ENCODE assay signal across 37 mouse cellular contexts in genomic region chr14:30976222-30976621, GRCm38 (mm10). TPM values are rescaled to one million over a fixed set of nuclear protein-coding genes. Genes with fewer than 3 reads are reported as not detected.
DNase-seq lines count a peak whose midpoint lies in the region; ATAC-seq lines count a peak whose summit lies in the region.
"Had no signal": no experiment of that assay in that cellular context is flagged by ENCODE, and none has a peak within 500 bp of the region (broad histone marks: within the 10 kb centered on the region; RNA-seq: fewer than 3 reads in every experiment).

No protein-coding gene starts in this region.

- peaks cover 15% of the 10 kb centered on the region for H3K36me3 ChIP-seq in kidney, embryonic 16.5 days (ENCODE audit: insufficient read depth, low read length)
- no peaks in the 10 kb centered on the region for H3K36me3 ChIP-seq in liver, embryonic 16.5 days (ENCODE audit: control insufficient read depth, insufficient read depth)

- WGBS in kidney, embryonic 16.5 days = 76% methylated on average over 3 of the region's 3 CpGs
- 57% methylated on average over 3 of the region's 3 CpGs for WGBS in liver, embryonic 16.5 days (ENCODE audit: insufficient replicate concordance)

- H3K9me3 ChIP-seq in kidney, embryonic 16.5 days (ENCODE audit: low read length) = no peaks in the 10 kb centered on the region
- no peaks in the 10 kb centered on the region for H3K9me3 ChIP-seq in liver, embryonic 16.5 days (replicated peaks; ENCODE audit: control insufficient read depth, low read length)
- H3K9me3 ChIP-seq: forebrain, embryonic 12.5 days; heart, embryonic 13.5 days; midbrain, embryonic 15.5 days; neural tube, embryonic 15.5 days had no signal

- H3K27me3 ChIP-seq in kidney, embryonic 16.5 days (ENCODE audit: insufficient read depth, low read length) = no peaks in the 10 kb centered on the region
- no peaks in the 10 kb centered on the region for H3K27me3 ChIP-seq in liver, embryonic 16.5 days (ENCODE audit: control insufficient read depth, insufficient read depth, low read depth, low read length)
- H3K27me3 ChIP-seq: CH12.LX; forebrain, embryonic 12.5 days; heart, embryonic 13.5 days; midbrain, embryonic 15.5 days; neural tube, embryonic 15.5 days had no signal

- no peak overlapping the region for H3K27ac ChIP-seq in kidney, embryonic 16.5 days (ENCODE audit: low read length)
- 0 out of 2 replicates have a peak overlapping the region, but pooled peaks have one; percentile 10 for H3K27ac ChIP-seq in liver, embryonic 16.5 days (ENCODE audit: low read length)
- H3K27ac ChIP-seq: forebrain, embryonic 12.5 days; heart, embryonic 13.5 days; hindbrain, embryonic 14.5 days; macrophage; midbrain, embryonic 15.5 days; neural tube, embryonic 15.5 days; stomach, postnatal 0 days had no signal

- no peak overlapping the region for H3K4me2 ChIP-seq in kidney, embryonic 16.5 days (replicated peaks; ENCODE audit: low read depth, low read length)
- H3K4me2 ChIP-seq in liver, embryonic 16.5 days (ENCODE audit: low read depth, low read length) = no peak overlapping the region
- H3K4me2 ChIP-seq: forebrain, embryonic 12.5 days; heart, embryonic 13.5 days; hindbrain, embryonic 14.5 days; midbrain, embryonic 15.5 days; neural tube, embryonic 15.5 days had no signal

- H3K4me3 ChIP-seq in kidney, embryonic 16.5 days (ENCODE audit: low read length) = no peak overlapping the region
- no peak overlapping the region for H3K4me3 ChIP-seq in liver, embryonic 16.5 days (ENCODE audit: low read depth, low read length)
- H3K4me3 ChIP-seq: erythroblast, embryonic 14.5 days; forebrain, embryonic 12.5 days; heart, embryonic 13.5 days; midbrain, embryonic 15.5 days; neural tube, embryonic 15.5 days had no signal

- no peak overlapping the region for H3K9ac ChIP-seq in kidney, embryonic 16.5 days (replicated peaks; ENCODE audit: low read length)
- H3K9ac ChIP-seq in liver, embryonic 16.5 days (ENCODE audit: low read depth, low read length) = no peak overlapping the region
- H3K9ac ChIP-seq: forebrain, embryonic 12.5 days; forebrain, postnatal 0 days; heart, embryonic 13.5 days; hindbrain, embryonic 14.5 days; midbrain, embryonic 15.5 days; neural tube, embryonic 15.5 days had no signal

- DNase-seq in kidney, adult 11 months = peak; percentile 52
- peak; percentile 12 for DNase-seq in testis, postnatal 10 days (ENCODE audit: low spot score)
- DNase-seq in testis, postnatal 14 days (ENCODE audit: low spot score) = no peak
- DNase-seq in adrenal gland, postnatal 4 days (ENCODE audit: low spot score in 2 of 2) = no peak
- DNase-seq in thymus, postnatal 25 days = no peak
- DNase-seq: adrenal gland, adult 2 months; adrenal gland, postnatal 36 days; cerebellum, adult 2 months; cerebellum, postnatal 14 days; forebrain, postnatal 0 days; heart, postnatal 10 days; left cerebral cortex, postnatal 4 days; lung, adult 2 months; lung, postnatal 10 days; retina, postnatal 1 day had no signal

- no peaks in the 10 kb centered on the region for H3K4me1 ChIP-seq in kidney, embryonic 16.5 days (ENCODE audit: insufficient read depth, low read length)
- no peaks in the 10 kb centered on the region; the same call in 1 of the 2 replicates for H3K4me1 ChIP-seq in liver, embryonic 16.5 days (ENCODE audit: control insufficient read depth, low read depth, low read length)
- H3K4me1 ChIP-seq: heart, embryonic 13.5 days; midbrain, embryonic 15.5 days; neural tube, embryonic 15.5 days had no signal

- no peak for ATAC-seq in kidney, embryonic 16.5 days (ENCODE audit: low FRiP score, low TSS enrichment)
- peak; percentile 64 for ATAC-seq in liver, embryonic 16.5 days (ENCODE audit: low read depth)
- ATAC-seq: activated CD4-positive, CD25-positive, alpha-beta regulatory T cell, adult 4 months; forebrain, postnatal 0 days; inflammation-experienced regulatory T-cells, adult 6 months; midbrain, embryonic 15.5 days had no signal

RNA-seq across cellular contexts. Expression of gene Glt8d1, which starts 25.0 kb away (rescaled TPM):
- polyA plus RNA-seq in kidney, embryonic 16.5 days (2015; fragmentation: Nextera tagmentation; extraction: Ambion mirVana) = 68.8 and 72.7 TPM in 2 replicates
- 14.6 and 16.0 TPM in 2 replicates for polyA plus RNA-seq in liver, embryonic 16.5 days (2015; fragmentation: Nextera tagmentation; extraction: Ambion mirVana)
- total RNA-seq in adrenal gland, postnatal 4 days (2021) = 10 to 100 TPM; 66.0 to 67.0 TPM

RNA-seq across cellular contexts. Expression of gene Nek4, which starts 25.0 kb away (rescaled TPM):
- 15.0 and 18.9 TPM in 2 replicates for polyA plus RNA-seq in kidney, embryonic 16.5 days (2015; fragmentation: Nextera tagmentation; extraction: Ambion mirVana)
- 3.6 TPM in 2 replicates for polyA plus RNA-seq in liver, embryonic 16.5 days (2015; fragmentation: Nextera tagmentation; extraction: Ambion mirVana)
- total RNA-seq in adrenal gland, postnatal 4 days (2021) = 10 to 100 TPM; 12.4 to 13.8 TPM

RNA-seq across cellular contexts. Expression of gene Spcs1, which starts 25.2 kb away (rescaled TPM):
- polyA plus RNA-seq in kidney, embryonic 16.5 days (2015; fragmentation: Nextera tagmentation; extraction: Ambion mirVana) = 372 and 375 TPM in 2 replicates
- polyA plus RNA-seq in liver, embryonic 16.5 days (2015; fragmentation: Nextera tagmentation; extraction: Ambion mirVana) = 259 and 284 TPM in 2 replicates
- total RNA-seq in adrenal gland, postnatal 4 days (2021) = 100 to 1,000 TPM; 232 to 265 TPM

RNA-seq across cellular contexts. Expression of gene Itih1, which starts 33.1 kb away (rescaled TPM):
- 0.45 and 0.51 TPM in 2 replicates for polyA plus RNA-seq in kidney, embryonic 16.5 days (2015; fragmentation: Nextera tagmentation; extraction: Ambion mirVana)
- polyA plus RNA-seq in liver, embryonic 16.5 days (2015; fragmentation: Nextera tagmentation; extraction: Ambion mirVana) = 82.0 and 101 TPM in 2 replicates
- total RNA-seq in adrenal gland, postnatal 4 days (2021) = 10 to 100 TPM in 1 of 2 experiments, 1 to 10 TPM in 1; 1.3 to 58.7 TPM
- total RNA-seq: CH12.LX; forebrain, postnatal 0 days; heart, adult 8-10 months; heart, postnatal 10 days; hematopoietic stem cell, adult 5-6 weeks; layer of hippocampus, adult 8-10 months; layer of hippocampus, postnatal 25 days; left cerebral cortex, postnatal 4 days had no signal
- polyA plus RNA-seq: activated CD4-positive, CD25-positive, alpha-beta regulatory T cell, adult 4 months; C2C12; cerebellum, adult 2 months; cortical plate, adult 2 months; embryonic facial prominence, embryonic 14.5 days; erythroblast, embryonic 14.5 days; forebrain, embryonic 12.5 days; forebrain, postnatal 0 days; hindbrain, embryonic 14.5 days; inflammation-experienced regulatory T-cells, adult 6 months; macrophage; midbrain, embryonic 15.5 days; neural tube, embryonic 15.5 days; spleen, adult 2 months; thymus, postnatal 0 days had no signal

RNA-seq across cellular contexts. Expression of gene Pbrm1, which starts 42.7 kb away (rescaled TPM):
- polyA plus RNA-seq in kidney, embryonic 16.5 days (2015; fragmentation: Nextera tagmentation; extraction: Ambion mirVana) = 126 and 128 TPM in 2 replicates
- 50.6 and 52.9 TPM in 2 replicates for polyA plus RNA-seq in liver, embryonic 16.5 days (2015; fragmentation: Nextera tagmentation; extraction: Ambion mirVana)
- 10 to 100 TPM; 71.4 to 77.5 TPM for total RNA-seq in adrenal gland, postnatal 4 days (2021)

Comparison
In these comparisons a context has a peak if more than half of its experiments do, and no peak if none do; other contexts are left out.
1. DNase-seq: peak in kidney, adult 11 months (single experiment) and testis, postnatal 10 days (single experiment); none in testis, postnatal 14 days (single experiment), adrenal gland, postnatal 4 days (0 of 2) and thymus, postnatal 25 days (single experiment).